Mouse (Mus musculus) embryo, embryonic 9.5 days (tissue): ENCODE results near the gene Mrpl34.

Source experiments
- DNase-seq: peaks from one replicate; pipeline ENCODE4 v3.0.0-alpha.2; 2017; ENCODE audit errors: extremely low spot score

The Mrpl34 gene

GRCm38 (mm10) chr8:71469411-71469810 lies 4.7 kb downstream of the Mrpl34 start:
- DNase-seq = no peak

DNA sequence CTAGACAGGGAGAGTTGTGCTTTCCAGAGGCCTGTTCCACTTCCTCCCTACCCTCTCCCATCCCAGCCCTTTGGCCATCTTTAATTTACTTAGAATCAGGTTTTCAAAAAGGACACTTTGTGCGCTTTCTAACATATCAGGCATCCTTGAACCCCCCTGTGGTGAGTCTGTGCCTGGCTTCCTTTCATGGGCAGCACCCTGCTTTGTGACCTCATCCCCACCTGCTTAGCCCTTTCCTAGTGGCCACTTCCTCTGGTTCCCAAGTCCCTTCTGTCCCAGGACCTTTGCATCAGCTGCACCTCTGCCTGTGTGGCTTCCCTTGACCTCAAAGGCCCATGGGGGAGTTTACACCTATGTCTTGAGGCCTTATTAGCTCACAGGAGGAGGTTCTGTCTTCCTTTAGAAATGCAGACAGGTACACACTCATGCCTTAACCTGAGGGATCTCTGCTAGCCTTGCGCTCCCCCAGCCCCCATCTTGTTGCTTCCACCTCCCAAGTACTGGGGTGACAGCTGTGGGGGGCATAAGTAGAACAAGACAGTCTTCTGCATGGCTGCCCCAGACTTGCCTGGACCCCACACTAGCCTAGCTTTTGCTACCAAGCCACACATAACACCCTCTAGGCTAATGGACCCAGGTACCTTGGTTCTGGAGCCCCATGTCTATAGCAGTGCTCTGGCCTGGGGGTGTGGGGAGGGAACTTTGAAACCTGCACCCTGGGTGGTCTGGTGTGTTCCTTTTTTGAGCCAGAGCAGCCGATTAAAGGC lies 5.6 kb downstream of the Mrpl34 start:
- no peak for DNase-seq

DNA sequence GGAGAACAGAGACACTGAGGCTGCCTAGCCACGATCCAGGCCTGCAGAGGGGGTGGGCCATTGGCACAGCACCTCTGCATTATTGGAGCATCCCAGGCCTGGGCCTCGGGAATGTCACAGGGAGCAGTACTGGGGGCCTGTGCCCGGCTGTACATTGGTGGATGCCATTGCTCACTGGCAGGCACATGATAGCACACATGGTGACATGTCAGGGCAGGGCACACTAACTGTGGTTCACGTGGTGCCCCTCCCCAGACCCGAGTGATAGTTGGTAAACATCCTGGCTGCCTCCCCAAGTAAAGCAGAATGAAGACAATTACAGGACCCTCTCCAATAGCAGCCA lies 6.1 kb downstream of the Mrpl34 start:
- DNase-seq = no peak

- no peak for DNase-seq
Measured at GRCm38 (mm10) chr8:71471861-71472260, 7.1 kb downstream of the Mrpl34 start.

DNA sequence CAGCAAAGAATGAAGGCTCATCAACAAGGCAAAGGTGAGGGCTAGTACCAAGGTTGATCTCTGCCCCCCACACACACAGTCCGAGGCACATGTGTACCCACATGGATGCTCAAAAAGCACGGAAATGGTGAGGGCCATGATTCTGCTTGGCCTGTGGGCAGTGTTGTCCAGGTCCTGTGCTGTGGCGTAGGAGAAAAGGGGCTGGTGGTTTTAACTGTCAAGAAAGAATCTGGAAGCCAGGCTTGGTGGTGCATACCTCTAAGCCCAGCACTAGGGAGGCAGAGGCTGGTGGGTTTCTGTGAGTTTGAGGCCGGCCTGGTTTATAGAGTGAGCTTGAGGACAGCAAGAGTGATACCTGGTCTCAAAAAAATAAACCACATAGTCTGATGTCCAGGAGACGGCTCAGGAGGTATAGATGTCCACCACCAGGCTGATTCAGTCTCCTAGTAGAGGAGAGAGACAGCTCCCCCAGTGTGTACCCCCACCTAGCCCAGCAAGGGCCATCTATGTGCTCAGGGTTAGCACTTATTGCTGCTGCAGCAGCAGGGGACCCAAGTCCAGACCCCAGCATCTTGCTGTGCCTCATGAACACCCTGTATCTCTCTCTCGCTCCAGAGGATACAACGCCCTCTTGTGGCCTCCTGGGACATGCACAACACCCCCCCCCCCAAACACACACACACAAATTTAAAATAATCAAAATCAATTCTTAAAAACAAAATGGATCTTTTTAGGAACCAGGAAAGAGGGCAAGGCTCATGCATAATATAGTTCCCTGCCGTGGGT lies 8.0 kb downstream of the Mrpl34 start:
- DNase-seq = no peak

GRCm38 (mm10) chr8:71474344-71474743 lies 9.6 kb downstream of the Mrpl34 start:
- DNase-seq = no peak

DNA sequence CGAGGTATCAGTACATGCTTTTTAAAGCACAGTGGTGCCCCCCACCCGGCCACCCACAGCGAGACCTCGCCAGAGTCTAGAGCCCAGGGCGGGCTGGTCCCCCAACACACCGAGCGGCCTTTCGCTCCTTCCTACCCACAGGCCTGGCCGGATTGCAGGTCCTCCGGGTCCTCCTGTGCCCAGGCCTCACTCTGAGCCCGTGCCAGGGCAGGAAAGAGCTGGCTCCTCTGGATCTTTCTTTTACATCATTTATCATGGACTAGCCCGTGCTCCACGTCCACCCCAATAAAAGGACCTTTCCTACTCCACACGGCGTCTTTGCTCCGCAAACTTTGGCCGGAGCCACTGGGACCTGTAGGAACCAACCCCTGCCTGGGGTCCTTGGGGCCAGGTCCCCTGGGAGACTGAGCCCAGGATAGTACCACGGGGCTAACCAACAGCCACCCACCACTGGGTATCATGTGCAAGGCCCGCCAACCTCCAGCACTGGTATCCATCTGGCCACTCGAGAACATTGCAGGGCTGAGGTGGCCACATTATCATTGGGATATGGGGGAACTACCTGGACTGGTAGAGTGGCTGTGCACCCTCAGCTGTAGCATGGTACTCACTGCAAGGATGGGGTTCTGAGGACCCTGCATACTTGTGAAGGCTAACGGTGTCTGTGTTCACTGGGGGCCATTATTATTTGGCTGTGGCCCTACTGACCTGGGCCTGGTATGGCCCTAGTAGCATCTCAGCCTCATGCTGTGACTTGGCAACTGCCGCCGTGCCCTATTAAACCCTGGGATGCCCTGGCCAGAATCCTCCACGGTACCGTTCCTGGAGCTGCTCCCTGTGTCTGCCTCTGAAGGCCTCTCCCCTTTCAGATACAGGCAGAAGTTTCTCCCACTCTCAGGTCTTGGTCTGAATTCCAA lies 10.3 kb downstream of the Mrpl34 start:
- DNase-seq = no peak

DNA sequence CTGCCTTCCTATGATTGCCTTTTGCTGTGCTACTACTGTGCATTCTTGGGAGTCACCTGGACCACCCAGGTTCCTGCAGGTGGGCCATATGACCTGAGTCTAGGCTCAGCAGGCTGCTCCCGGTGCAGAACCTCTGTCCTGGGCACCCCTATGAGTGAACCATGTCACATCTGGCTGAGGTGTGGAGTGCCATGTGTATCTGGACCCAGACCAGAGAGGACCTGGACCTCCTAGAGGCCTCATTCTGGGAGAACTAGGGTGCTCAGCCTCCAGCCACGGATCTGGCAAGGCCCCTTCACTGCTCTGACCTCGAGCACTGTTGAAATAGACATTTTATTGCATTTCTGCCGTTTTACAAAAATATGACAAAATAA lies 10.9 kb downstream of the Mrpl34 start:
- DNase-seq = no peak

DNA sequence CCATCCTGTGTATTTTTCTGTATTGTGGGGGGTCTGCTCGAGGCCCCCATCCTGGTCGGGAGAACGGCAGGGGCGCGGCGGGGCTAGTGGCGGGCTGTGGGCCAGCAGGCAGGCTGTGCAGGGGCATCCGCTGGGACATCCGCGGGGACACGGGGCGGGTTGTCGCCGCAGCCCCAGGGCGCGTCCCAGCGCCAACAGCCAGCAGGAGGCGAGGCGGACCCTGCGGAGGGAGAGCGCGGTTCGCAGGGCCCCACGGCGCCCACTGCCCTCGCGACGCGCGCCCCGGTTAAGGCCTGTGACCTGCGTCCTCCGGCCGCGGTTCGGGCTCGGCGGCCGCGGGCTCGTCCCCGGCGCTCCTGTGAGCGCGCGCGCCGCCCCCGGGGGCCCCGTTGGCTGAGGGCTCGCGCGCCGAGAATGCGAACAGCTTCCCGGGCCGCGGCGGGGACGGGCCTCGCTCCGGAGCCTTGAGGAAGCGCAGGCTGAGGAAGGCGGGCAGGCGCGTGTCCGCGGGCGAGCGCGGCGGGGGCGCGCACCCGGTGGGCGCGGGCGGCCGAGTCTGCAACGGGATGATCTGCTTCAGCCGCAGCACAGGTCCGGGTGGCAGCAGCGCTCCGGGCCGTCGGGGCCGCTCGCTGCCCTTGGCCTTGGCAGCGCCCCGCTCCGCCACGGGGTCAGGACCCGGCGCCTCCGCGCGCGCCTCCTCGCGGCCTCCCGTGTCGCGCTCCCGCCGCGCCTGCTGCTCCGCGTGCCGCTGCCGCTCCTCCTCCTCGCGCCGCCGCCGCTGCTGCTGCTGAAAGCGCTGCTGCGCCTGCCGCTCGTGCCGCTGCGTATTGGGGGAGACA lies 11.6 kb downstream of the Mrpl34 start:
- DNase-seq = peak; percentile 88

- DNase-seq = no peak
Measured at GRCm38 (mm10) chr8:71477196-71477845, 12.6 kb downstream of the Mrpl34 start.

DNA sequence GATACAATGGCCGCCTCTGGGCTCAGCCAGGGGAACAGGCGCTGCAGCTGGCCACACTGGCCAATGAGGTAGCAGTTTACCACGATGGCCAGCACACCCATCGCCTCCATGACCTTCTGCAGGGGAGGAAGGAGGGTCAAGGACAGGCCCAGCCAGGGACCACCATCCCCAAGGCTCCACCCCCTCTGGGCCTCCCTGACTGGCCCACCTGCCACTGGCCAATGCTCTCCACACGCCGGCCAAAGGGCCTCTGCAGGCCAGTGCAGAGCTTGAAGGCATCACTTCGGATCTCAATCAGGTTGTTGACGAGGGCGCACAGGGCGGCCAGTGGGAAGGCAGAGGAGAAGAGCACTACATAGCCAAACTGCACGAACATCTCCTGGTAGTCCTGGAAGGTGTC lies 14.2 kb downstream of the Mrpl34 start:
- no peak for DNase-seq

DNA sequence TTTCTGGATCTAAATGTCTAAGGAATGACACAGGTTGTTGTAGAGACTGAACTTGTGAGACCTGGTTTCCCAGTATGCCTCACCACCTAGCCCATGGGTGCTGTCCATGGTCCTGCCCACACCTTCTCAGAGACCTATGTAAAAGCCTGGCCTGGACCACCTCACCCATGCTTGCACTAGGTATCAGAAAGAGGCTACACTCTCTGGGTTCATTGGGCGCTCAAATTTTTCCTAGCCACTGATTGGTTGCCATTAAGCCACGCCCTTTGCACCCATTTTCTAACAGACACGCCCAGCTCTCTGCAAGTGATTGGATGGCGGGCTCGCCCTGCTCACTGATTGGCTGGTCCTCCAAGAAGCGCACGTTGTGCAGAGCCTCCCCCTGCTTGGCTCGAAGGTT lies 19.2 kb downstream of the Mrpl34 start:
- DNase-seq = peak; percentile 53

GRCm38 (mm10) chr8:71484736-71485135 lies 20.0 kb downstream of the Mrpl34 start:
- no peak for DNase-seq

DNA sequence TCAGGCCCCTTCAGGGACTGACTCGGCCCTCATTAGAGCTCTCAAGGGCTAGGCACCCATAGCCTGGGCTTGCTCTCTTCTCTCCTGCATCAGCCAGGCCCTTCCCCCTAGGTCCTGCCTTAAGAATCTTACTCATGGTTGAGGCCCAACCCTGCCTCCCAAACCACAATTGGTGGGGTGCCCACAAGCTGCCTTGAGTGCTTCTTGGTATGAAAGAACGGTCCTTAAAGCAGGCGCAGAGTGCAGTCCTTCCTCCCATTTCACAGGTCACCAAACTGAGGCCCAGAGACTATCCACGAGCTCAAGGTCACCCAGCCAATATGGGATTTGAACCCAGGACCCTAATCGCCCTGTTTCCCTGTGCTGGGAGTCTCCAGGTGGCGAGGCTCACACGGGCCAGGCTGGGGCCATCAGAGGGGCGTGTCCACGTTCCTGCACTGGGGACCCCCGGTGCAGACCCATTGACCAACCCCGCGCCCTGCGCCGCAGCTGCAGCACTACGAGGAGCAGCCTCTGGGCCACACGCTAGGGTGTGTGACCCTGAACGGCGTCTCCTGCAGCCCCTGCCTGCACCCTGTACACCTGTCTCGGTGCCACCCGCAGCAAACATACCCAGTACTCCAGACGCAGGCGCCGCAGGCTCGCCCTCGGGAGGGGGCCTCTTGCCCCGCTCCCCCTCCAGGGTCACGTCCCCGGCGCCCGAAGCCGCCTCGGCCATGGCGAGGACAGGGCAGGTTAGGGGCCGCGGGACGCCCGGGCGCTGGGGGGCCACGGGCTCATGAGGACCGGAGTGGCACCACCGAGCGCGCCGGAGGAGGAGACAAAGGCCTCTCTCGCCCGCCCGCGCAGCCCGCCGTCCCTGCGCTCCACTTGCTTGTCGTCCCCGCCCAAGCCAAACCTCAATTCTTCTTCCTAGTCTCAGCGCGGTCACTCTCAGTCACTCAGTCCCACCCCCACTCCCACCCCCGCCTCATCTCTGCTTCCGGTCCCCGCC lies 20.7 kb downstream of the Mrpl34 start, which contains the start of gene Ano8:
Gene Ano8, minus strand, starts transcription at position 822 of the 994 bp plus-strand sequence.
- peak; percentile 87 for DNase-seq

DNA sequence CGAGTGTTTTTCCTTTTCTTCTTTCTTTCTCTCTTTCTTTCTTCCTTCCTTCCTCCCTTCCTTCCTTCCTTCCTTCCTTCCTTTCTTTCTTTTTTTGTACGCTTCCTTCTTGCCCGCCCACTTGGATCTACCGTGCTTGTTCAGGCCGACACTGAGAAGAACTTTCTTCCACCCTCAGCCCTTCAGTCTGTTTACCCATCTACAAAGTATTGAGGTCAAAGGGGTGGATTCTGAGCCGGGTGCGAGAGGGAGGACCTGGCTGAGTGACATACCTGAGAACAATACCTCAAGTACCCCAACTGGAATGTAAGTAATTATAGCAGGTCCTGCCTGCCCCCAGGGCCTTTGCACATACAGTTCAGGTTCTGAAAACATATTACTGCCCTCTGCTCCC lies 21.4 kb downstream of the Mrpl34 start:
- no peak for DNase-seq

DNA sequence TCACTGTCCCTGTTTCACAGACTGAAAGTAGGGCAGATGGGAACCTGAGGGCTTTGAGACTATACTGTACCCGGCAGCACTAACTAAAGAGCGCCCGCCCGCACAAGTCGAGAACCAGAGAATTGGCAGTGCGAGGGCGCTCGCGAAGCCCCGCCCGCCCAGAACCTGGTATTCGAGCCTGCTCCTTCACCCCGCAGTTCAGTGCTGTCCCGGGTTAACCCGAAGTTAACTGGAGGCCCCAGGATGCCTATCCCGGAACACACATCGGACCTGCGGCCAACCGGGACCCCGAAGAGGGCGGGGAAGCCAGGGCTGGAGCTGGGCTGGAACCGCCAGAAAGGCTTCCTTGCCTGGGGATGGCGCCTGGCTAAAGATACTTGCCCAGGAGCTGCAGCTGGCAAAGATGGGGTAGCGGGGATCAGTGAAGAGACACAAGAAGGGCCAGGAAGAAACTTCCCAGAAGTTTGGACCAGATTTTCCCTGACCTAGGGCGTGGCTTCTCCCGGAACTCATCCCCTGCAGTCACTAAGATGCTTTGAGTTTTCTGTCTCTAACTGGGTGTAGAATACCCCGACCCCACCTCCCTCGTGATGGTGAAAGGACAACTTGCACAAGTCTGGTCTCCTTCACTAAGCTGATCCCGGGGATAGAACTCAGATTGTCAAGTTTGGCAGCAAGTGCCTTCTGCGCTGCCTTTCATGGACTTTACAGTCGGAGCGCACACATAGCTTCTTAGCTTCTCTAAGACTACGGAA lies 23.1 kb downstream of the Mrpl34 start, which contains the start of gene Gtpbp3:
Gene Gtpbp3, plus strand, starts transcription at position 413 of the 755 bp plus-strand sequence.
- peak; percentile 79 for DNase-seq

GRCm38 (mm10) chr8:71488454-71488853 lies 23.7 kb downstream of the Mrpl34 start:
- DNase-seq = peak; percentile 92

DNA sequence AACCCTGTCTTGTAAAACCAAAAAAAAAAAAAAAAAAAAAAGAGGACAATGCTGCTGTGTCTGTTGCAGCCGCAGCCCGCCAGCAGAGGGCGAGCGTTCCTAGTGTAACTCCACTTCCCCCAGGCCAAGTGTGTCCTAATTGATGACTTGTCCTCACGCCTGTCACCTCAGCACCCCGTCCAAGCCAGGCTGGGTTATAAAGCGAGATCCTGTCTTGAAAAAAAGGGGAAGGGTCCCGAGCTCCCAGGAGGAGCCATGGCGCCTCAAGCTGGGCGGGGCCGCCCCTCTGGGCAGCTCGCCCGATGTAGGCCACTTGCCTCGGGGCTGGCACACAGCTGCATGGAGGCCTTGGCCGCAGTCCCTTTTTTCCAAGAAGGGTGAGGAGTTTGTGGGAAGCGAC lies 30.3 kb downstream of the Mrpl34 start:
- peak; percentile 79 for DNase-seq

DNA sequence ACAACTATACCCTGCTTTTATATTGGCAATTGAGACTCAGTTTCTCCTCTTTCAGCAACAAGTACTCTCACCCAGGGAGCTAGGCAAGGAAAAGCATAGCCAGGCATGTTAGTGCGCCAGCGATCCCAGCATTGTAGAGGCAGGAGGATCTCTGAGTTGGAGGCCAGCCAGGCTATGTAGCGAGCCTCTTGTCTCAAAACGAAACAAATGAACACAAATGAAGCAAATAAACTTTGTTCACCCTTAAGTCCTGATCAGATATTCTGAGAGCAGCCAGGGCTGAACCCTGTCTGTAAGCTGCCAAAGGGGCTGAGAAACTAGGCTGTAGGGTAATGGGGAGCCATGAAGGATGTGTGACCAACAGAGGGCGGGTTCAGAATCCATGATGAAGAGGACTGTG lies 31.1 kb downstream of the Mrpl34 start:
- DNase-seq = no peak
